Mouse (Mus musculus): ENCODE results near the gene C77080.

The C77080 gene

DNA sequence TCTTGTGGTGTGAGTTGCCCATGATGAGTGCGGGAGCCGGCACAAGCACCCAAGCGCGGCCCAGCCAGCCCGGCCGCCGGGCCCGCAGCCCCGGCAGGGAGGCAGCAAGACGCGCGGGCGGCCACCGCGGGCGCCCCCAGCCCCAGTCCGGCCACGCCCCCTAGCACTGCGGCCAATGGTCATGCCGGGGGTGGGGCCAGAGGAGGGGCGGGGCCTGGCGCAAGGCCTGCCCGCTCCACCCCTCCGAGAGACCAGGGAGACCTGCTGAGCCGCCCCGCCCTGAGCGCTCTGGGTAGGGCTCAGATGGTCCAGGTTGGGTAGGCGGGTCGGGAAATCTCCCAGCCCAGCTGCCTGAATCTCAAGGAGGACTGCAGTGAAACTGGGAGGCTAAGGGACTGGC, 22.1 kb downstream of the C77080 start:
- peak; percentile 64 to 71 for DNase-seq (ENCODE audit: low spot score in 2 of 2)

DNA sequence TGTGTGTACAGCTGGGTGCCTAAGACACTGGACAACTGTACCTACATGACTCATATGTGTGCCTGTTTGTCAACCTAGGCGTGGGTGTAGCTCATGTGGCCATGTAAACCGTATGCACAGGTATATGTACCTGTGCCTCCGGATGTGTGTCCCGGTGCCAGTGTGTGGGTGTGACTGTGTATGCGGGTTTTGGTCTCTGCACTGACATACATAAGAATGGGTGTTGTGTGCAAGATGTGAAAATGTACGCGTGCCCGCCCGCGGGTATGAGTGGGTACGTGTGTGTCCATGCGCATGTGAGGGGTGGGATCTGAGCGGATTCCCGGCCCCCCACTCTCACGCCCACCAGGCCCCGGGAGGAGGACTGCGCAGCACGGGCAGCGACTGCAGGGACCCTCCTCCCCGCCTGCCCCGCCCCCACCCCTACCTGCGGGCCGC, 22.6 kb downstream of the C77080 start:
- no peak for DNase-seq (ENCODE audit: low spot score in 2 of 2)

- DNase-seq (ENCODE audit: low spot score in 2 of 2): no peak
Measured at GRCm38 (mm10) chr4:129237843-129238441, 23.3 kb downstream of the C77080 start.

DNA sequence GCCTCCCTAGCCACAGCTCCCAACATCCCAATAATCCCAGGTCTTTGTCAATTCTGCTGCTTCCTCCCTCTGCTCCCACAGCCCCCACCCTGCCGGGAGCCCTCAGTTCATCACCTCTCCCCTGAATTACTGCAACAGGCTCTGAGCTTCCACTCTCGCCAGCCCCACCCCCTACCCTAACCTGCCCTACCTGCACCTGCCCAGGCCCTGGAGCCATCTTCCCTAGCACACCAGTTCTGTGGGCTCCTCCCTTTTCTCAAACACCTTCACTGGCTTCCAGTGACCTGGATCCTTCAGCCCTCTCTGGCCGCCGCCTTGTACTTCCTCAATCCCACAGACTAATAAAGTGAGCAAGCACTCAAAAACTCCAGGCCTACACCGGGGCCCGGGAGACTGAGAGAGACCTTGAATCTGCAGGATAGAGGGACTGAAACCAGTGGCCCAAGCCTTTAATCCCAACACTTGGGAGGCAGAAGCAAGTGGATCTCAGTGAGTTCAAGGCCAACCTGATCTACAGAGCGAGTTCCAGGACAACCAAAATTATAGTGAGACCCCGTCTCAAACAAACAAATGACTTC, 24.9 kb downstream of the C77080 start:
- DNase-seq (ENCODE audit: low spot score in 2 of 2): no peak

DNA sequence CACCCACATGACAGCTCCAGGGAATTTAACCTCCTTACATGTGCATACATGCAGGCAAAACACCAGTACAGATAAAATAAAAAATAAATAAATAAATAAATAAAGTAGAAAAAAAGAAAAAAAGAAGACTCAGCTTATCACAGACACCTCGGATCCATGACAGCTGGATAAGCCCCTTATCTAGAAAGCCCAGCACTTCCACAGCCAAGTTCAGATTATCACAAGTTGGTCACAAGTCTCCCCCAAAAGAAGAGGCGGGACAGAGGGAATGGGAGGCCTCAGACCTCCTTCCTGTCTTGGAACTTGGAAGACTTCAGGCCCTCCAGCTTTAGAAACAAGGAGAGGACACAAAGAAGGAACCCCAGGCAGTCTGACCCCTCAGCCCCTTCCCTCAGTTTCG, 26.1 kb downstream of the C77080 start:
- no peak for DNase-seq (ENCODE audit: low spot score in 2 of 2)

DNA sequence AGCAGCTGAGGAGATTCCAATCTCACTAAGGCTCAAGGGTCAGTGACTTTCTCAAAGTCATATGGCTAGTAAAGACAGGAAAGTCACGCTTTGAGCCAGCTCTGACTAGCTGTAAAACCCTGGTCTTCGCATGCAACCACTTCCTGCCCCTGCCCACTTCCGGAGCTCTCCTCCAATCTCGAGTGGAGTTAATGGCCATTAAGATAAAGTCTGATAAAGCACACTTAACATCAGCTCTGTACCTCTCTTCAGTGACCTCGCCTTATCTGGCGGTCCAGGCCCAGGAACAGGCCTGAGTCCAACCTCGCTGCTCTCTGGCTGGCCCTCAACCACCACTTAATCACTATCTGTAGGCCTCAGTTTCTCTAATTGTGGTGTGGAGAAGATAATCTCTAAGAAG, 26.7 kb downstream of the C77080 start:
- no peak for DNase-seq (ENCODE audit: low spot score in 2 of 2)

GRCm38 (mm10) chr4:129232561-129233360, 28.4 kb downstream of the C77080 start:
- no peak for DNase-seq (ENCODE audit: low spot score in 2 of 2)

DNA sequence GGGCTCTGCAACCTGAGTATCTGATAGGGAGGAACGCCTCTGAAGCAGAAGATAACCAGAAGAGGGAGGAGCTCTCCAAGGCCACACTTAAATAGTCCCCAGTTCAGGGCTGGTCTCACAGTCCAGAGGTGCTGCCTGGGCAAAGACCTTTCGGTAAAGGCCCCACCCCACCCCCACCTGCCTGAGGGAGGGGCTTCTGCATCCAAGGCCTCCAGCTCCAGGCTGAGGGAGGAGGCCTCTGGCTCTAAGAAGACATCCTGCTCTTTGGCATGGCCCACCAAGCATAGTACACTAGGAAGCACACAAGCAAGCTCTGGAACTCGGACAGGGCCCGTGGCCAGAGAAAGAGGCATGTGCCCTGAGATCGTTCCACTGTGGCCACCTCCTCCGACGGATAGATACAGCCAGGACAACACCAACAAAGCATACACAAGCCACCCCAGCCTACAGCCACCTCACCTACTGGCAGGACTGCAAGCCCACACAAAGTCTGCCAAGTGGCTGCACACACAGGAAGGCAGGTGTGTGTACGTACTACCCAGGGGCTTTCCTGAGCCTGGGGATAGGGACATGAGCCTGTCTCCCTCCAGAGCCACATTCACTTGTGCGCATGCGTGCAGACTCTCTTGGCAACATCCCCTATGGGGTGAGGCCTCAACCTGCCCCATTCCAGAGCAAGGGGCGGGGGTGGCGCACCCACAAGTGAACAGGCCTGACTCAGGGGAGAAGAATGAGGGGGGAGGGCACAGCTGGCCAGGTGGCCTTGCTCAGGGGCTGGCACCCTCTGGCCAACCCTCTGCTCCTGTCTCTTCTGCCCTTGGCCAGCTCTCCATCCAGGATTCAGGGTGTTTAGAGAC, 29.4 kb downstream of the C77080 start:
- DNase-seq (ENCODE audit: low spot score in 2 of 2): no peak

GRCm38 (mm10) chr4:129230926-129231325, 30.3 kb downstream of the C77080 start:
- no peak for DNase-seq (ENCODE audit: low spot score in 2 of 2)

DNA sequence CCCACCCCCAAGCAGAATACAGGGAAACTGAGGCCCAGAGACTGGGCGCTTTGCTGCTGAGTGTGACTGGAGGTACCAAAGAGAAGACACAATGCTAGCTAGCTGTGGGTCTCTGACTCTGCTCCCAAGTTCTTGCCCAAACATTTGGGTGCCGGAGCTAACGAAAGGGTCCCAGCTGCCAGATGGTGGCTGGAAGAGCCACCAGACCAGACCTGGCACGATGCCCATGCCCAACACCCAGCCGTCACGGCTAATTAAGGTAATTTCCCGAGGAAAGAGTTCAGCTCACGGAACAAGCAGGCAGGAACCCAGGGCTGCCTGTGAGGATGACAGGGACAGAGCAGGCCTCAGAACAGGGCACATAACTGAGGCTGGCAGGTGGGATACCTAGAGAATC, 33.2 kb downstream of the C77080 start:
- no peak for DNase-seq (ENCODE audit: low spot score in 2 of 2)

DNA sequence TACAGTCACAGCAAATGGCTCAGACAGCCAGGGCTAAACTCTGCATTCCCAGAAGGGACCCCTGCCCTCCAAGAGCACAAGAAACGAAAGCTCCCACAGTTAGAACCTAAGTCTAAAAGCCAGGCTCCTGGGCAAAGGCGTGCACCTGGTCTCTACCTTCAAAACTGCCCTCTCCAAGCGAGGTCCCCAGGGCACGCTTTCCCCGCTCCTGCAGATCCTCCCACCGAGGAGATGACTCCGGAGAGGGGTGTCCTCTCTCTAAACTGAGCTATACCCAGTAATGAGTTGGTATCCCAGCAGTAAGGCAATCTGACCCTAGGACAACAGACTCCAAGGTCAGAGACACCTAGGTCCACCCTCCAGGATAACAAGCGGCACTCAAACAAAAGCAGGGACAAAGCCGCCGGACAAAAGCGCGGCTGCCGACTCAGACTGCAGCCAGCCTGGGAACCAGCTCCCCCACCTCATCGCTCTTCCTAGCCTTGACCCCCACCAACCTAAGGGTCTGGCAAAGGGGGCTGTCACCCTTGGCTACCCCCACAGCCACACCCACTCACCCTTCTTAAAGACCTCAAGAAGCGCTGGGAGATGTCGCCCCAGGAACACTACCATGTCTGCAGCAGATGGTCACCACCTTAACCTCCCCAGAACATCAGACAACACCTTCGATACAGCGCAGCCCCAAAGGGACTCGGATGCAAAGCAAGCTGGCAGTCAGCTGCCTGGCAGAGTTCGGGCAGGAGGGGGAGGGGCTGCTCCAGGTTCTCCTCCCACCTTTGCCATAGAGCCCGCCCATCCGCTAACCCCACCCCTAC, 33.8 kb downstream of the C77080 start:
- DNase-seq (ENCODE audit: low spot score in 2 of 2): no peak

- no peak for DNase-seq (ENCODE audit: low spot score in 2 of 2)
Measured at GRCm38 (mm10) chr4:129226441-129226963, 34.7 kb downstream of the C77080 start.

DNA sequence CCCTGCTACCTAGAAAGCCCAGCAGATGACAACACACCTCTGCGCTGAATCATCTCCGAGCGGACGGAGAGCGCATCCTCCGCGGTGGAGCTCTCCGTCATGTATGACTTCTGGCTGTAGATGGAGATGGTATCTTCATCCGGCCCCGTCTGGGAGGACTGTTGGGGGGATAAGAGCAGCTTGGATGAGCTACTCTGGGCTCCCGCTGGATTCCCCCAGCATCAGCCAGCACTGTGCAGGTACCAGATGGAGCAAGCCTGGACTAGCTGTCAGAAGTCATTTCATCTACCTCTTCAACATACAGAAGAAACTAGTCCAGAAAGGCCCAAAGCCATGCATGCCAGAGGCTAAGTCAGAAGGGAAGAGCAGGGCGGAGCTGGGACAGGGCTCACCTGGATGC, 35.9 kb downstream of the C77080 start:
- no peak for DNase-seq (ENCODE audit: low spot score in 2 of 2)

GRCm38 (mm10) chr4:129223421-129224281, 37.6 kb downstream of the C77080 start:
- DNase-seq (ENCODE audit: low spot score in 2 of 2): no peak

GRCm38 (mm10) chr4:129222019-129222925, 38.9 kb downstream of the C77080 start:
- DNase-seq (ENCODE audit: low spot score in 2 of 2): no peak

- no peak for DNase-seq (ENCODE audit: low spot score in 2 of 2)
Measured at GRCm38 (mm10) chr4:129221097-129222010, 39.9 kb downstream of the C77080 start.

GRCm38 (mm10) chr4:129220376-129221089, 40.7 kb downstream of the C77080 start:
- no peak for DNase-seq (ENCODE audit: low spot score in 2 of 2)

Data from frontal cortex, postnatal 10 days (tissue).